Mouse (Mus musculus) MEL (cell line): ENCODE results near the gene Aqp8. TPM values are rescaled to one million over a fixed set of nuclear protein-coding genes. Genes with fewer than 3 reads are reported as not detected.

Experiments
- DNase-seq: peaks from one replicate; pipeline ENCODE4 v3.0.0; 2011; ENCODE audit warnings: low read depth, low spot score
- H3K27ac ChIP-seq: 2 replicates; pipeline ENCODE4 v1.5.1; 2012; ENCODE audit warnings: low read depth, mild to moderate bottlenecking, control low read depth, low read length, moderate library complexity; ENCODE audit not compliant: control insufficient read depth
- H3K27me3 ChIP-seq, 2 experiments: fragments of 150-350 bp in 1 of 2; sonication (generic) in 1 of 2; 2 replicates each; pipeline ENCODE4 v1.6.1; 2012; ENCODE audit warnings: low read length in 2 of 2, mild to moderate bottlenecking in 2 of 2, improper control_type of control experiment in 1 of 2, moderate library complexity in 1 of 2; ENCODE audit not compliant: insufficient read depth in 2 of 2, control insufficient read depth in 1 of 2
- H3K36me3 ChIP-seq, 2 experiments: 2 replicates each; pipeline ENCODE4 v1.6.1; 2012 to 2014; ENCODE audit warnings: low read length in 2 of 2, improper control_type of control experiment in 1 of 2, inconsistent platforms in 1 of 2, mild to moderate bottlenecking in 1 of 2; ENCODE audit not compliant: insufficient read depth in 2 of 2, control insufficient read depth in 1 of 2
- H3K4me1 ChIP-seq, 2 experiments: fragments of 150-350 bp in 1 of 2; sonication (generic) in 1 of 2; 2 replicates each; pipeline ENCODE4 v1.6.1; 2012; ENCODE audit warnings: low read length in 2 of 2, improper control_type of control experiment in 1 of 2, mild to moderate bottlenecking in 1 of 2; ENCODE audit not compliant: insufficient read depth in 2 of 2, control insufficient read depth in 1 of 2
- H3K4me3 ChIP-seq, 2 experiments: fragments of 150-350 bp in 1 of 2; sonication (generic) in 1 of 2; 2 replicates each; pipeline ENCODE4 v1.5.1; 2012; ENCODE audit warnings: low read depth in 2 of 2, low read length in 2 of 2, mild to moderate bottlenecking in 2 of 2, moderate library complexity in 2 of 2, control low read depth in 1 of 2, improper control_type of control experiment in 1 of 2; ENCODE audit not compliant: control insufficient read depth in 1 of 2, insufficient read depth in 1 of 2
- H3K79me2 ChIP-seq: 2 replicates; pipeline ENCODE4 v1.6.1; 2012; ENCODE audit warnings: mild to moderate bottlenecking, low read length, moderate library complexity; ENCODE audit not compliant: control insufficient read depth, poor library complexity, insufficient read depth
- H3K9ac ChIP-seq: 2 replicates; pipeline ENCODE4 v1.6.1; 2012; ENCODE audit warnings: low read depth, mild to moderate bottlenecking, control low read depth, low read length, moderate library complexity; ENCODE audit not compliant: control insufficient read depth, poor library complexity, severe bottlenecking
- H3K9me3 ChIP-seq: fragments of 150-350 bp; sonication (generic); replicated peaks from 2 replicates; pipeline ENCODE4 v1.6.1; 2012; ENCODE audit warnings: mild to moderate bottlenecking, low read length, improper control_type of control experiment, moderate library complexity; ENCODE audit not compliant: insufficient read depth
- BHLHE40 ChIP-seq: IDR thresholded peaks from 2 replicates; pipeline ENCODE4 v1.6.1; 2012; ENCODE audit warnings: low read depth, mild to moderate bottlenecking, inconsistent platforms, low read length, improper control_type of control experiment, borderline replicate concordance
- CTCF ChIP-seq, 3 experiments: IDR thresholded peaks in 2 of 3; conservative IDR thresholded peaks in 1 of 3; 2 replicates each; pipeline ENCODE4 v1.5.1; 2011 to 2012; ENCODE audit warnings: low read length in 3 of 3, low read depth in 2 of 3, mild to moderate bottlenecking in 2 of 3, improper control_type of control experiment in 1 of 3, inconsistent platforms in 1 of 3, mixed read lengths in 1 of 3, moderate library complexity in 1 of 3; ENCODE audit not compliant: control insufficient read depth in 1 of 3, insufficient read depth in 1 of 3, poor library complexity in 1 of 3, severe bottlenecking in 1 of 3
- EP300 ChIP-seq, 2 experiments: IDR thresholded peaks; 2 replicates each; pipeline ENCODE4 v1.6.1; 2011; ENCODE audit warnings: improper control_type of control experiment in 2 of 2, low read length in 2 of 2, low read depth in 1 of 2, mild to moderate bottlenecking in 1 of 2
- GABPA ChIP-seq: IDR thresholded peaks from 2 replicates; pipeline ENCODE4 v1.6.1; 2012; ENCODE audit warnings: low read depth, mild to moderate bottlenecking, inconsistent platforms, low read length, improper control_type of control experiment, moderate library complexity
- JUND ChIP-seq: IDR thresholded peaks from 2 replicates; pipeline ENCODE4 v1.6.1; 2011; ENCODE audit warnings: low read depth, mild to moderate bottlenecking, improper control_type of control experiment, low read length
- KAT2A ChIP-seq: conservative IDR thresholded peaks from 2 replicates; pipeline ENCODE4 v1.6.1; 2012; ENCODE audit warnings: low read depth, low read length, improper control_type of control experiment, inconsistent platforms
- MAFK ChIP-seq: IDR thresholded peaks from 2 replicates; pipeline ENCODE4 v1.6.1; 2011; ENCODE audit warnings: low read depth, mild to moderate bottlenecking, low read length, improper control_type of control experiment, borderline replicate concordance
- MAX ChIP-seq: IDR thresholded peaks from 2 replicates; pipeline ENCODE4 v1.6.1; 2011; ENCODE audit warnings: low read length, improper control_type of control experiment
- MYB ChIP-seq: IDR thresholded peaks from 2 replicates; pipeline ENCODE4 v1.6.1; 2011; ENCODE audit warnings: mild to moderate bottlenecking, low read depth, low read length, improper control_type of control experiment
- MYC ChIP-seq: IDR thresholded peaks from 2 replicates; pipeline ENCODE4 v1.6.1; 2011; ENCODE audit warnings: low read depth, mild to moderate bottlenecking, low read length, improper control_type of control experiment, moderate library complexity
- NELFE ChIP-seq: IDR thresholded peaks from 2 replicates; pipeline ENCODE4 v1.6.1; 2011; ENCODE audit warnings: low read depth, low read length, improper control_type of control experiment
- NRF1 ChIP-seq: IDR thresholded peaks from 2 replicates; pipeline ENCODE4 v1.6.1; 2014; ENCODE audit warnings: low read depth, mild to moderate bottlenecking, inconsistent platforms, low read length, improper control_type of control experiment, moderate library complexity; ENCODE audit not compliant: poor library complexity, insufficient read depth, severe bottlenecking
- POLR2A ChIP-seq, 2 experiments: IDR thresholded peaks; 2 replicates each; pipeline ENCODE4 v1.6.1; 2011 to 2012; ENCODE audit warnings: low read length in 2 of 2, mild to moderate bottlenecking in 2 of 2, control low read depth in 1 of 2, improper control_type of control experiment in 1 of 2, low read depth in 1 of 2, moderate library complexity in 1 of 2; ENCODE audit not compliant: control insufficient read depth in 1 of 2, insufficient read depth in 1 of 2, poor library complexity in 1 of 2
- SIN3A ChIP-seq: IDR thresholded peaks from 2 replicates; pipeline ENCODE4 v1.6.1; 2012; ENCODE audit warnings: low read length, improper control_type of control experiment, inconsistent platforms
- SMC3 ChIP-seq: IDR thresholded peaks from 2 replicates; pipeline ENCODE4 v1.6.1; 2011; ENCODE audit warnings: low read depth, low read length, improper control_type of control experiment
- USF2 ChIP-seq, 2 experiments: IDR thresholded peaks; 2 replicates each; pipeline ENCODE4 v1.6.1; 2011 to 2012; ENCODE audit warnings: improper control_type of control experiment in 2 of 2, low read length in 2 of 2, borderline replicate concordance in 1 of 2, inconsistent platforms in 1 of 2, low read depth in 1 of 2, mild to moderate bottlenecking in 1 of 2; ENCODE audit not compliant: insufficient read depth in 1 of 2
- ZC3H11A ChIP-seq: IDR thresholded peaks from 2 replicates; pipeline ENCODE4 v1.6.1; 2012; ENCODE audit warnings: low read depth, mild to moderate bottlenecking, inconsistent platforms, low read length, improper control_type of control experiment
- polyA plus RNA-seq, 2 experiments: library from polyadenylated mRNA; stranded (reverse) in 1 of 2; unstranded in 1 of 2; fragments of >175 nt in 1 of 2; fragments of >200 nt in 1 of 2; gene quantifications; 2 replicates each; pipeline versions ENCODE4 v1.2.1 to v1.2.4; 2012; ENCODE audit warnings: low replicate concordance in 2 of 2, low read depth in 1 of 2; ENCODE audit not compliant: insufficient read length in 2 of 2, insufficient read depth in 1 of 2, missing spikeins in 1 of 2
- total RNA-seq: library from RNA; depleted of rRNA; stranded (reverse); fragments of 300-350 nt; gene quantifications from 2 replicates; pipeline ENCODE4 v1.2.3, GENCODE M21; 2012

The Aqp8 gene
- total and polyA plus RNA-seq, 3 experiments, result 0.46 to 2.1 TPM; not detected in 1

DNA sequence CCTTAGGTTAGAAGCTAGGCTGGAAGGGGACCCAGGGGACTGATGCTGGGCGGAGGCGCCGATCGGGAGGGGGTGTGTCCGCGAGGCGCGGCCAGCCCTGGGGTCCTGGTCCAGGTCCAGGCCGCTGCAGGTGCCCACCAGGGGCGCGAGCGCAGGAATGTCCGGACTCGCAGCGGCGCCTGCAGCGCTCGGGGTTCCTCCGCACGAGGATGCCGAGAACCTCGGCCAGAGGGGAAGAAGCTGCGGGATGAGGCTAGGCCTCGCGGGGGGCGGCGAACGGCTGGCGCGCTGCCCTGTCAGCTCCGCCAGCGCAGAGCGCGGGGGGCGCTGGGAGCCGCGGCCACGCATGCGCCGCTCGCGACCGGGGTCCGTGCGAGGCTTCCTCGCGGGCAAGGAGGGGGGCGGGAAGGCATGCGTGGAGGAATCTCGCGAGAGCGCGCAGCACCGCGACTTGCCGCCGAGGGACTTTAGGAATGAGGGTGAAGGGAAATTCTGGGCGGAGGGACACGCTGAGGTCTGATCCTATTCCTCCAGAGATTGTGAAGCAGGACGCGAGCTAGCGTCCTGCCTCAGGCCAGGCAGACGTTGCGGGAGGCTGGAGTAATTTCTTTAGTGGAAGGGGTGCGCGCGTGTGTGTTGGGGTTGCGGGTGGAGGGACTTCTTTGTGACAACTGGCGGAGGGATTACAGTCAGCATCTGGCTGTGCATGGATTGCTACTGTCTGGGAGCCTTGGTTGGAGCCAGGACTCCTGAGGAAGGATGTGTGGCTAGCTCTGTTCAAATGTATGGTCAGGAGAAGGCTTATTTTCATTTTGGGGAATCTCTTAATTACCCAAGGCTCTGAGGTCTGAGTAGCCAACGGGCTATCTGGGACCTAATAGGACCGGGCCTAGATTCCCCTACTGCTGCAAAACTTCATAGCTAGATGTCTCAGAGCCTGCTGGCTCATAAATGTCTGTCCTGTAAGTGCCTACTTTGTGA is 38.4 kb downstream of the Aqp8 start, which contains the start of gene Zkscan2:
Gene Zkscan2, minus strand, starts transcription at position 211 of the 981 bp plus-strand sequence.
- DNase-seq, result no peak
- Histone ChIP-seq H3K27ac (no peak within 1 kb of the TSS), H3K9me3 (no peaks in the 10 kb centered on the region), H3K4me3 (no peak within 1 kb of the TSS), H3K9ac (no peak within 1 kb of the TSS), H3K79me2 (no peaks in the 10 kb centered on the region), H3K27me3 (peaks cover 0 to 2% of the 10 kb centered on the region in 2 experiments; a peak in 1 of 4 replicates)
- TF ChIP-seq SMC3 (no peak), ZC3H11A (no peak), JUND (no peak), SIN3A (no peak), KAT2A (no peak), MAFK (no peak), BHLHE40 (no peak), NELFE (no peak), GABPA (no peak), MAX (no peak), EP300 (IDR thresholded peaks at IDR 0.05; ENCODE audit: low read depth in 1 of 2, low read length in 2 of 2) (no peak), NRF1 (no peak), MYB (no peak), USF2 (IDR thresholded peaks at IDR 0.05; ENCODE audit: borderline replicate concordance in 1 of 2, insufficient read depth in 1 of 2, low read depth in 1 of 2, low read length in 2 of 2) (no peak)
- TF ChIP-seq, all 39 proteins: peak for 0
- Histone ChIP-seq H3K36me3 (no peaks in the 10 kb centered on the region), H3K4me1 (no peaks in the 10 kb centered on the region)

DNA sequence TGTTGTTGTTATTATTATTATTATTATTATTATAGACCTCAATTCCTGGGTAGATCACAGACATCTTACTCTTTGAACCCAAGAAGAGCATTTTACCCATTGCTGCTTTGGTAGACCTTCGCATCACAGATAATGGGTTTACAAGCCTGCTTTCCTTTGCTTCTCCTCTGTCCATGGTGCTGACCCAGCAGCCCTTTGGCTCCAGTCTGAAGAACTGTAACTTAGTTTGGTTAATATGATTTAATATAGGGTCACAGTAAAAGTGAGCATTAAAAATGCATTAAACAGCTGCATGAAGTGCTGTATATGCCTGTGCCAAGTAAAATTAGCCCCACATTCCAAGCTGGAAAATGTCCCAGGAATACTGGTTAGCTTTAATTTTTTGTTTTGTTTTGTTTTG is 41.3 kb downstream of the Aqp8 start:
- H3K9me3 ChIP-seq, result no peaks in the 10 kb centered on the region
- TF ChIP-seq BHLHE40, result no peak
- TF ChIP-seq POLR2A (IDR thresholded peaks at IDR 0.05; ENCODE audit: control insufficient read depth in 1 of 2, insufficient read depth in 1 of 2, low read depth in 1 of 2, low read length in 2 of 2, poor library complexity in 1 of 2), result no peak
- TF ChIP-seq CTCF (IDR thresholded peaks at IDR 0.05 in 2 of 3, conservative IDR thresholded peaks at IDR 0.05 in 1 of 3; ENCODE audit: control insufficient read depth in 1 of 3, insufficient read depth in 1 of 3, low read depth in 2 of 3, low read length in 3 of 3, poor library complexity in 1 of 3, severe bottlenecking in 1 of 3), result no peak
- TF ChIP-seq KAT2A, result no peak
- no peak for TF ChIP-seq EP300 (IDR thresholded peaks at IDR 0.05; ENCODE audit: low read depth in 1 of 2, low read length in 2 of 2)
- no peak for TF ChIP-seq MYC
- no peak overlapping the region for H3K4me3 ChIP-seq
- no peak overlapping the region for H3K9ac ChIP-seq
- peak; percentile 69 for DNase-seq
- no peaks in the 10 kb centered on the region for H3K79me2 ChIP-seq
- H3K27ac ChIP-seq, result no peak overlapping the region
- no peaks in the 10 kb centered on the region for H3K36me3 ChIP-seq
- peaks cover 0 to 2% of the 10 kb centered on the region in 2 experiments; a peak in 1 of 4 replicates for H3K27me3 ChIP-seq
- no peaks in the 10 kb centered on the region for H3K4me1 ChIP-seq
